Mouse (Mus musculus): ENCODE measurements around the gene Epn3. TPM values are rescaled to one million over a fixed set of nuclear protein-coding genes. Genes with fewer than 3 reads are reported as not detected.

Epn3 gene
- not detected for polyA plus RNA-seq (2017; shearing (Covaris generic))

DNA sequence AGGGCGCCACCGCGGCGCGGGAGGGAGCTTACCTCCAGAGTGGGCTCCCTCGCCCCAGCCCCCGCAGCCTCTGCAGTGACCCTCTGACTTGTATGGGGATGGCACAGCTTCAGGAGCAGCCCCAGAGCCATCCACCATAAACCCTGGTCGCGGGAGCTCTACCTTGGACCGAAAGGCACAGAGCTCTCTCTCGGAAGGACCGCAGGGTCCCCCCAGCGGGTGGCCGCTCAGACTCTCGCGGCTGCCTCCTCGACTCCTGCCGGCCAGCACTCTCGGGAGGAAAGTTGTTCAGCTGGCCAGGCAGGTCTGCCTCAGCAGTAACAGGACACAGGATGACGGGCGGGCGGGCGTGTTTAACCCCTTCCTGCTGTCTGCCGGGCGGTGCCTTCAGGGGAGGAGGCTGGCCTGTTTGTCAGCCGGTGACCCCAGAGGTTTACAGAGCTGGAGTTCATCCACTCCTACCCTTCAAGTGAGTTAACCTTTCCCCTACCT is at the start of gene Epn3:
Gene Epn3 (minus strand): TSS at position 314 of the 492 bp plus-strand sequence.

DNA sequence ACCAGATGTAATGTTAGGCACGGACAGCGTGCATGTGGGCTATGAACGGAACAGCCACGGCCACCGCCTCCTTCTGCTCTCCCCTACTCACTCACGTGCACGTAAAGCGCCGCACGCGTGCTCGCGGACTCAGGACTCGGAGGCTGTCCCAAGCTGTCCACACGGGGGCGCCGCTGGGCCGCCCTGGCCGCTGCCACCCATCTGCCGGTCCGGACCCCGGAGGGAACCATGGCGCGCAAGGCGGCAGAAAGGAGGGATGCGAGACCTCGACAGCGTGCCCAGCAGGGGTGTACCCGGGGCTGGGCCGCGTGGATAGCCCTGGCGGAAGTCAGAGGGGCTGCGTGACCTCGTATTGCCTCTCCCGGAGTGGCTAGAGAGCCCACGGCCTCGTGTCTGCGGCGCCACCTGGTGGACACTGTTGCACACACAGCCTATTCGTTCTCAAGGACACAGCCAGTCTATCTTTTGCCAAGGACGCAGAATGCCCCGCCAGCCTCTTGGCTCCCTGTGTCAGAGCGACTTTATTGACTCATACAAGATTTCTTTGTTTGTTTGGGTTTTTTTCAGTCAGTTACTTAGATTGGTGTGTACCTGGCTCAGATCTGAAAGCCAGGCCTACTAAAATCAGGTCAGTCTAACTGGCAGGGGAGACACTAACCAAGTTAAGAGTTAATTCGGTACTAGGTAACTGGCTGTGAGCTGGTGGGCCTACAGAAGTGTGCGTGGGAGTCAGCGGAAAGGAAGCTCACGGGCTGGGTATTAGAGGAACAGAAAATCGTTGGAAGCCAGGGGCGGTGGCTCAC is 49.3 kb upstream of the Epn3 start, which contains the start of gene Rsad1:
Gene Rsad1 (minus strand): TSS at position 368 of the 803 bp plus-strand sequence.

DNA sequence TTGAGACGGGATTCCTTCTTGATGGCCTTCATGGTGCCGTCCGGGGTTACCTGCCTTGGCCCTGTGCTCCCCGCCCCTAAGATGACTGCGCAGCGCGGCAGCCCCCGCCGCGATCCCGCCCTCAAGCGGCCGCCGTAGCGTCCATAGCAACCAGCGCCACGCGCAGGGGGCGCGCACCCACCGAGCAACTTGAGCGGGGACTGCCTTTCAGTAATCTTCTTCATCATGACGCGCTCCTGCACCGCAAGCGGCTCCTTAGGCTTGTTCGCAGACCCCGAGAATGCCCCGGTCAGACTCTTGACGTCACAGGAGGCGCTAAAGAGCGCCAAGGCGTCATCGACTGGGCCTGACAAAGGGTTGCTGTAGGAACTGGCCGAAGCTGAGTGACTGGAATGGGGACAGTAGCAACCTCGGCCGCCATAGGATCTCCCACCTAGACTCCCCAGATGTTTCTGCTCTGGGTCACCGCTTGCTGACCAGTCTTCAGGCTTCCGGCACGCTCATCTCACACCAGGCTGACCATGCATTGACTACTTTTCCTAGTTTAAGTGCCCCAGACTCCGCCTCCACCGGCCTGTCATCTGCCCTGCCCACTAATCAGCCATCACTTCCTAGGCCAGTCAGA is 21.6 kb upstream of the Epn3 start, which contains the start of gene Mycbpap:
Gene Mycbpap (minus strand): TSS at position 524 of the 625 bp plus-strand sequence.

DNA sequence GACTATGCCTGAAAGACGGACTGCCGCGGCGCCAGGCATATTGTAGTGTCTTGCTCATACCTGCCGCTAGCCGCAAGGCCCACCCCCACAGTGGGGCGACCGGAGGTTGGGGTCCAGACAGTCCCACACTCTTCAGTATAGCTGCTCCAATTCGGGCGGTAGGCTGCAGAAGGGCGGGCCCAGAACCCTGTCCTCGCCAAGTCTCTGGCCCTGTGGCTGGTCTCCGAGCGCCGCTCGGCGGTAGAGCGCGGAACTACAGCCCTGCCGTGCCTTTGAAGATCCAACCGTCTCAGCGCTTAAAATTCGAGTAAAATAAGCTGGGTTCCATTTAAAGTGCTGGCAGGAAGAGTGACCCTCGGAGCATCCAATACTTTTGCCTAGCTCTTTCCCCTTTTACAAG is 13.8 kb downstream of the Epn3 start, which contains the start of gene Spata20:
Gene Spata20 (minus strand): TSS at position 179 of the 400 bp plus-strand sequence.

DNA sequence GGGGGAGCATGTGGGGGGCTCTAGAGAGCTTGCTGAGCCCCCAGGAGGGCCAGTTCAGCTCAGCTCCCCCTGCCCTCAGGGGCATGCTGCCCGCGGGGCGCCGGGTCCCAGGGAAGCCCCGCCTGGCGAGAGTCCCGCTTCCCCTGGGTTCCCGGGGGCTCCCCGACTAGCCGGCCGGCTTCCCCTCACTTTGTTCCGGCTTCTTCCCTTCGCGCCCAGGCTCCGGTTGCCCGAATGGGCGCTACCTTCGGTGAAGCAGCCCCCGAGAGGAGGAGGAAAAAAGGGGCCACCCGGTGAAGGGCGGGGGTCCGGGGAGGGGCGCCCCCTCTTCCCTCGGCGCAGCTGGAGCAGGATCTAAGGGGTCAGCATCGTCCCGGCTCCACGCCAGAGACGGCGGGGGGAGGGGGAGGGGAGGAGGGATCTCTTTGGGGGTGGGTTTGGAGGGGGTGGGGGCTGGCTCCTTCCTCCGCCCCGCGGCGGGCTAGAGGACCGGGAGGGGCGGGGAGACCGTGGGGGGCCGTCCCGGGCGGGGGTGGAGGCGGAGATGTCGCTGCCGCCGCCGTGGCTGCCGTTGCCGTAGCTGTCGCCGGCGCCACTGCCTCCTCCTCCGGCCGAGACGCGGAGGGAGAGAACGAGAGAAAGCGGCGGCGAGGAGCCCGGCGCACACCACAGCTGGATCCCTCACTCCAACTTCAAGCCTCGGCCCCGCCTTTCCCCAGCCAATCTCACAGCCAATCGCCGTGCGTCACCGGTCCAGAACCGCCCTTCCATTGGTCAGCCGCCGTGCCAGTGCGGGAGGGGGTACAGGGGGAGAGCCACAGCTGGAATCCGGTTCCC is 25.8 kb downstream of the Epn3 start, which contains the start of gene Cacna1g:
Gene Cacna1g (minus strand): TSS at position 492 of the 837 bp plus-strand sequence.

Other genes starting within 250 kb of the Epn3 start
- 2.5 TPM for gene Gm21885, start 218.1 kb downstream of the Epn3 start, polyA plus RNA-seq (2017; shearing (Covaris generic))
- gene Luc7l3, start 178.0 kb downstream of the Epn3 start, polyA plus RNA-seq (2017; shearing (Covaris generic)): 80.1 TPM
- 37.6 TPM for gene Ankrd40, start 172.0 kb downstream of the Epn3 start, polyA plus RNA-seq (2017; shearing (Covaris generic))
- gene Abcc3, start 107.0 kb downstream of the Epn3 start, polyA plus RNA-seq (2017; shearing (Covaris generic)): not detected
- 0.04 TPM for gene Cacna1g, start 25.8 kb downstream of the Epn3 start, polyA plus RNA-seq (2017; shearing (Covaris generic))
- gene Spata20, start 13.8 kb downstream of the Epn3 start, polyA plus RNA-seq (2017; shearing (Covaris generic)): not detected
- gene Mycbpap, start 21.8 kb upstream of the Epn3 start, polyA plus RNA-seq (2017; shearing (Covaris generic)): not detected
- gene Rsad1, start 49.3 kb upstream of the Epn3 start, polyA plus RNA-seq (2017; shearing (Covaris generic)): 2.2 TPM
- gene Chad, start 65.1 kb upstream of the Epn3 start, polyA plus RNA-seq (2017; shearing (Covaris generic)): not detected
- gene Acsf2, start 101.9 kb upstream of the Epn3 start, polyA plus RNA-seq (2017; shearing (Covaris generic)): 6.8 TPM
- 66.0 TPM for gene Lrrc59, start 129.8 kb upstream of the Epn3 start, polyA plus RNA-seq (2017; shearing (Covaris generic))
- 21.9 TPM for gene Mrpl27, start 153.8 kb upstream of the Epn3 start, polyA plus RNA-seq (2017; shearing (Covaris generic))
- gene Eme1, start 154.0 kb upstream of the Epn3 start, polyA plus RNA-seq (2017; shearing (Covaris generic)): 0.40 TPM
- 54.8 TPM for gene Xylt2, start 177.5 kb upstream of the Epn3 start, polyA plus RNA-seq (2017; shearing (Covaris generic))
- not detected for gene Gm11541, start 204.5 kb upstream of the Epn3 start, polyA plus RNA-seq (2017; shearing (Covaris generic))
- not detected for gene Cdc34b, start 241.8 kb upstream of the Epn3 start, polyA plus RNA-seq (2017; shearing (Covaris generic))

Measured in naive thymus-derived CD4-positive, alpha-beta T cell, adult 5 months (primary cell).